Mouse (Mus musculus) gastrocnemius, adult 2 months (tissue): ENCODE results near the gene Pias4. TPM values are rescaled to one million over a fixed set of nuclear protein-coding genes. Genes with fewer than 3 reads are reported as not detected.
"Not testable (repeated sequence)": the region's sequence is repeated elsewhere in the genome, so short reads cannot be mapped to it uniquely, and the experiment has no call there.

ENCODE experiments used
- DNase-seq: peaks from one replicate; pipeline ENCODE4 v3.0.0; 2022
- H3K27ac ChIP-seq: fragments of 200-600 bp; 2 replicates; pipeline ENCODE4 v1.8.1; 2022; ENCODE audit warnings: mild to moderate bottlenecking
- H3K4me3 ChIP-seq: fragments of 200-600 bp; 2 replicates; pipeline ENCODE4 v1.8.1; 2022; ENCODE audit warnings: mild to moderate bottlenecking, moderate library complexity
- CTCF ChIP-seq: fragments of 200-600 bp; IDR thresholded peaks from 2 replicates; pipeline ENCODE4 v1.8.1; 2022; ENCODE audit warnings: antibody characterized with exemption, mild to moderate bottlenecking, moderate library complexity
- intact Hi-C: fragments of 180-260 bp; cut with DNase I; formaldehyde crosslinking; loops from one replicate; pipeline ENCODE4 v1.15.1; 2025
- long read RNA-seq, 2 experiments: library from polyadenylated mRNA; stranded (forward); transcript quantifications; one replicate each; pipeline ENCODE4 v2.0.0; 2021
- total RNA-seq, 2 experiments: library from RNA; stranded (reverse); gene quantifications; 2 replicates each; pipeline ENCODE4 v1.2.3; 2021

Gene Pias4
- total RNA-seq: 10 to 100 TPM; 15.7 to 16.2 TPM
- long read RNA-seq, experiment 1, transcript Pias4-201 (11 exons, 2,571 nt): major isoform, 35 of 47 reads
- long read RNA-seq, experiment 1, partial matches to known transcripts: 5 of 47 reads
- long read RNA-seq, experiment 1, other reads (novel, unspliced or antisense): 7 of 47 reads
- long read RNA-seq, experiment 2, transcript Pias4-201 (11 exons, 2,571 nt): major isoform, 39 of 49 reads
- long read RNA-seq, experiment 2, partial matches to known transcripts: 4 of 49 reads
- long read RNA-seq, experiment 2, other reads (novel, unspliced or antisense): 6 of 49 reads

- DNase-seq: peak; percentile 100
- intact Hi-C loops: loop anchor here (2.0 kb wide), 1 partner anchor 27 kb away; no protein-coding TSS in a partner anchor
- Histone ChIP-seq H3K4me3 (peak within 1 kb of the TSS; percentile 97), H3K27ac (peak within 1 kb of the TSS; percentile 96)
- TF ChIP-seq CTCF: no peak
Measured at GRCm38 (mm10) chr10:81167200-81168086, at the start of gene Pias4. Pias4 (minus strand) TSS chr10:81167923.

DNA sequence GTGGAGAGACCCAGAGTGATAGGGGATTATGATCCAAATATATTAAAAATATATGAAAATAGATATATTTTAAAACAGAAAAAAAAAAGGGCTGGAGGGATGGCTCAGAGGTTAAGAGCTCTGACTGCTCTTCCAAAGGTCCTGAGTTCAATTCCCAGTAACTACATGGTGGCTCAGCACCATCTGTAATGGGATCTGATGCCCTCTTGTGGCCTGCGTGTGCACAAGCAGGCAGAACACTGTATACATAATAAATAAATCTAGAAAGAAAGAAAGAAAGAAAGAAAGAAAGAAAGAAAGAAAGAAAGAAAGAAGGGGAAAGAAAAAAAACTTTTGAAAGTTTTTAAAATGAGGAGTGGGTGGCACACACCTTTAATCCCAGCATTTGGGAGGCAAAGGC lies 49.5 kb upstream of the Pias4 start:
- not testable (repeated sequence) for H3K27ac ChIP-seq, DNase-seq, H3K4me3 ChIP-seq
- TF ChIP-seq CTCF: peak; percentile 71
- intact Hi-C loops: loop anchor here (1.0 kb wide), 1 partner anchor 18 kb away; no protein-coding TSS in a partner anchor

DNA sequence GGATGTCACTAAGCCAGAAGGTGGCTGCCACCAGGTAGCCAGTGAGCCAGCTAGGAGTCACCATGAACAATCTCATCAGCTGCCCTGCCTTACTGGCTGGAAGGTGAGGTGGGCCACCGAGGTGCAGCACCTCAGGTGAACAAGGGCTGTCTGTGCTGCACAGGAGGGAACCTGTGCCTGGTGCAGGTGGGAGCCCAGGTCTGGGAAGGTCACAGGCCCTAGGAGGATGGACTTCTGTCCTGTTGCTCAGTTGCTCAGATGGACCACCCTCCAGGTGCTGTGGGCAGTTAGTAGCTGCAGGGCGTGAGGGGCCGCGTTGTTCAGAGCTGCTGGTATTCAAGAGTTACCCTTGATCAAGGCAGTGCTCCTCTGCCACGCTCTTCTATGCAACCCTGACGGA lies 49.1 kb upstream of the Pias4 start:
- no peak overlapping the region for H3K4me3 ChIP-seq
- no peak for DNase-seq
- intact Hi-C loops: loop anchor here (1.0 kb wide), 1 partner anchor 18 kb away; no protein-coding TSS in a partner anchor
- no peak overlapping the region for H3K27ac ChIP-seq
- no peak for TF ChIP-seq CTCF

GRCm38 (mm10) chr10:81216260-81216659 lies 48.5 kb upstream of the Pias4 start:
- no peak overlapping the region for H3K4me3 ChIP-seq
- DNase-seq: no peak
- TF ChIP-seq CTCF: no peak
- intact Hi-C loops: no loop called here
- no peak overlapping the region for H3K27ac ChIP-seq

GRCm38 (mm10) chr10:81210154-81210553 lies 42.4 kb upstream of the Pias4 start:
- intact Hi-C loops: no loop called here
- peak; percentile 56 for TF ChIP-seq CTCF
- Histone ChIP-seq H3K27ac (no peak overlapping the region), H3K4me3 (no peak overlapping the region)
- peak; percentile 47 for DNase-seq

DNA sequence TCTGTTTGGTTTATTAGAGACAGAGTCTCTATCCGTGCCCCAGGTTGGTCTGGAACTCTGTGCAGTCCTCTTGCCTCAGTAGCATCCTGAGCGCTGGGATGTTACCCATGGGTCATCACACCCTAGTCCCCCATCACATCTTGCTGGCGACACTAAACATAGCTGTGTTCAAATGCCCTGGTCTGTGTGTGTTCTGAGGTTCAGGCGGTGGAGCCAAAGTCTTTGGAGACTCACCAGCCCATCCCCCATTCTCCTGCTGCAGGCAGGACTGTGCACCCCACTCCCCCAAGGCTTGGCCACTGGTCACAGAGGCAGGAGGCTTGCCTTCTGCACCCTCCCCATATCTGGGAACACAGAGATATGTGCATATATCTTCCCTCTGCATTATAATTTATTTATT lies 36.4 kb upstream of the Pias4 start:
- Histone ChIP-seq H3K4me3 (no peak overlapping the region), H3K27ac (peak overlapping the region; percentile 99)
- DNase-seq: peak; percentile 50
- intact Hi-C loops: no loop called here
- no peak for TF ChIP-seq CTCF

DNA sequence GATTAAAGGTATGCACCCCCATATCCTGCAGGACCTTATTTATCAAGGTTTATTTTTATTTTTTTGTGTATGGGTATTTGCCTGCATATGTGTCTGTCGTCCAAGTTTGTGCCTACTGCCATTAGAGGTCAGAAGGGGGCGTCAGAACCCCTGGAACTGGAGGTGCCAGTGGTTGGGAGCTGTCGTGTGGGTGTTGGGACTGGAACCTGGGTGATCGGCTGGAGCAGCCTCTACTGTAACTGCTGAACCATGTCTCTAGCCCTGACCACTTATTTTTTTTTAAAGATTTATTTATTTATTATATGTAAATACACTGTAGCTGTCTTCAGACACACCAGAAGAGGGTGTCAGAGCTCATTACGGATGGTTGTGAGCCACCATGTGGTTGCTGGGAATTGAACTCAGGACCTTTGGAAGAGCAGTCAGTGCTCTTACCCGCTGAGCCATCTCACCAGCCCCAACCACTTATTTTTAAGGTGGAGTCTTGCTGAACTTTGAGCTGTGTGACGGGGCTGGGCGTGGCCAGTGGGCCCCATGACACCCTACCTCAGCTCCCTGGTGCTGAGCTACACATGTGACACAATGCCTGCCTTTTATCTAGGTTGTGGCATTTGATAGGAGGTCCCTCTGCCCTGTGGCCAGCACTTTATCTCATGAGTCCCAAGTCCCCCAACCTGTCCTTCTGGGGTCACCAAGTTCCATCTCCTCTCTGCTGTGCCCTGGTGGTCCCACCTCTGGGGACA lies 35.4 kb upstream of the Pias4 start:
- Histone ChIP-seq H3K27ac (peak overlapping the region; percentile 99), H3K4me3 (peak overlapping the region; percentile 51)
- 0 out of 2 replicates have a peak, but pooled peaks have one; percentile 2 for TF ChIP-seq CTCF
- DNase-seq: peak; percentile 33
- intact Hi-C loops: no loop called here

DNA sequence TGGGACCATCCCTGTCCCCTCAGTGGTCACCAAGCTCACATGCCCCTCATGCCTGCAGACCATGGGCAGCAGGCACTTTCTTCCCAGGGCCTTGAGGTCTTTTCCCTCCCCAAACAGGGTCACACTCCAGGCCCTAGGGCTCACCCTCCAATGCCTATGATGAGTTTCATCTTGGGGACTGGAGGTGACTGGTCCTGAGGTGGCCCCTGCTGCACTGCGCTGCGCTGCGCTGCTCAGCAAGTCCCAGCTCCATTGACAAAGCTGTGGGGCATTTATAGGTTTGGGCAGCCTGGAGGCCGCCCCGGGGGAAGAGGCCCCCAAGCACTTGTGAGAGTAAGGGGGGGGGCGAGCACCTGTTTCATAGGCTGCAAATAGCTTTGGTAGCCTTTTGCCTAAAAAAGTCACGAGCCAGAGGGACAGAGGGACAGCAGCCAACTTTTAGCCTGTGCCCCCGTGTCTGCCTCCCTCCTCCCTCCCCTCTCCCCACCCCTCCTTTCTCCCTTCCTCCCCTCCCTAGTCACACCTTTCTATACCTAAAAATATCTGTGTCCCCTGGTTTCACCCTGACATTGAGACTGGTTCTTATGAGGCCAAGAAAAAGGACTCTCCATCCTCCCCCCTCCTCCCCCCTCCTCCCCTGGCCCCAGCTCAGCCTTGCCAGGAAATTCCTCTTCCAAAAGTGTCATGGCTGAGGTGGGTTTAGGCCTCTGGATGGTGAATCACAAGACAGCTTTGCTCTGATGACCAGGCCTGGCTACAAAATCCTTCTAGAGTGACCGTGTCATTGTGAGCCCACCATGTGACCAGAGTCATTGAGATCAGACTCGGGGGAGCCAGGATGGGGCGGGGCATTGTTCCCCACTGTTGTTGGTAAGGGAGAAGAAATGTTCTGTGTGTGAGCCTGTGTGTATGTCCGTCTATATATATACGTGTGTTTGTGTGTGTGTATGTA lies 34.4 kb upstream of the Pias4 start, which contains the start of gene Nmrk2:
Gene Nmrk2, minus strand, starts transcription at position 245 of the 952 bp plus-strand sequence.
- TF ChIP-seq CTCF: no peak
- intact Hi-C loops: no loop called here
- Histone ChIP-seq H3K27ac (peak within 1 kb of the TSS; percentile 99), H3K4me3 (peak within 1 kb of the TSS; percentile 86)
- peak; percentile 89 for DNase-seq

- TF ChIP-seq CTCF: no peak
- intact Hi-C loops: no loop called here
- DNase-seq: peak; percentile 57
- Histone ChIP-seq H3K27ac (peak overlapping the region; percentile 99), H3K4me3 (peak overlapping the region; percentile 86)
Measured at GRCm38 (mm10) chr10:81200605-81201287, 33.0 kb upstream of the Pias4 start.

- peak; percentile 54 for DNase-seq
- no peak for TF ChIP-seq CTCF
- Histone ChIP-seq H3K27ac (peak overlapping the region; percentile 99), H3K4me3 (peak overlapping the region; percentile 86)
- intact Hi-C loops: no loop called here
Measured at GRCm38 (mm10) chr10:81200141-81200540, 32.4 kb upstream of the Pias4 start.

DNA sequence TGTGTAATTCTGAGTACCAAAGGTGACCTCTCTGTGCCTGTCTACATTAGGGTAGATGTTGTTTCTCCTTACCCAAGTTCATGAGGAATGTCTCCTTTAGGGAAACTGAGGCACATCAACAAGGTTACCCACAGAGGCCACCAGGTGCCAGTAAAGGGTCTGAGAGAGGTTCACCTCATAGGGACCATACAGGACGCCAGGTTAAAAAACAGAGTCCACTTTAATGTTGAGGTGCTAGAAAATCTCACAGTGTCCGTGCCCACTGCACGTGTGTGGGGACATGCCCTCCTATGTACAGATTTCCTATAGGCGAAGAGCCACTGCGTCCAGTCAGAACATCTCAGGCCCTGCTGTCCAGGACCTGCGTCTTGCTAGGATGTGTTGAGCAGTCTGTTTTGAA lies 31.3 kb upstream of the Pias4 start:
- no peak; the same call in 1 of the 2 replicates for TF ChIP-seq CTCF
- no peak for DNase-seq
- peak overlapping the region; percentile 86 for H3K4me3 ChIP-seq
- intact Hi-C loops: loop anchor here (1.0 kb wide), 1 partner anchor 18 kb away; no protein-coding TSS in a partner anchor
- peak overlapping the region; percentile 99 for H3K27ac ChIP-seq
